Mouse (Mus musculus) kidney, adult 2 months (tissue): Measurements from ENCODE around the gene Trim71.
A peak's percentile ranks its signal among the peaks of the same experiment; 100 is the strongest.

ENCODE experiments used
- CTCF ChIP-seq: fragments of 200-500 bp; conservative IDR thresholded peaks from 2 replicates; pipeline ENCODE4 v1.5.1; 2011; ENCODE audit warnings: low read depth, mild to moderate bottlenecking, control low read depth, low read length, moderate library complexity, mixed read lengths; ENCODE audit not compliant: insufficient read depth, insufficient read length
- POLR2A ChIP-seq: fragments of 200-500 bp; IDR thresholded peaks from one replicate; pipeline ENCODE4 v1.6.1; 2011; ENCODE audit warnings: low read depth, low read length, control low read depth

GRCm38 (mm10) chr9:114583812-114584182 is 19.6 kb upstream of the Trim71 start:
- TF ChIP-seq CTCF (peak; percentile 77), POLR2A (no peak)
